Mouse (Mus musculus) liver, embryonic 13.5 days (tissue): ENCODE results near the gene Gpc2. TPM values are rescaled to one million over a fixed set of nuclear protein-coding genes. Genes with fewer than 3 reads are reported as not detected.
A peak's percentile ranks its signal among the peaks of the same experiment; 100 is the strongest.

Experiments used
- ATAC-seq: fragments of 200-750 bp; cut with Nextera tagmentation; 2 replicates; pipeline ENCODE4 v1.8.0; 2017; ENCODE audit warnings: low read depth, mild to moderate bottlenecking, moderate number of reproducible peaks, moderate library complexity
- DNase-seq: peaks from one replicate; pipeline ENCODE4 v3.0.0; 2022
- H3K27ac ChIP-seq: fragments of 300-500 bp; sonication (generic); 2 replicates; pipeline ENCODE4 v1.5.1; 2015; ENCODE audit warnings: moderate library complexity, mild to moderate bottlenecking, inconsistent platforms
- H3K27me3 ChIP-seq: fragments of 300-500 bp; sonication (generic); 2 replicates; pipeline ENCODE4 v1.6.1; 2015; ENCODE audit warnings: mild to moderate bottlenecking, inconsistent platforms
- H3K36me3 ChIP-seq: fragments of 300-500 bp; sonication (generic); 2 replicates; pipeline ENCODE4 v1.6.1; 2015; ENCODE audit warnings: mild to moderate bottlenecking, inconsistent platforms
- H3K4me1 ChIP-seq: fragments of 300-500 bp; sonication (generic); replicated peaks from 2 replicates; pipeline ENCODE4 v1.6.1; 2015; ENCODE audit warnings: inconsistent platforms
- H3K4me2 ChIP-seq: fragments of 300-500 bp; sonication (generic); 2 replicates; pipeline ENCODE4 v1.6.1; 2015; ENCODE audit warnings: inconsistent platforms, mild to moderate bottlenecking, moderate library complexity
- H3K4me3 ChIP-seq: fragments of 300-500 bp; sonication (generic); replicated peaks from 2 replicates; pipeline ENCODE4 v1.5.1; 2015; ENCODE audit warnings: mild to moderate bottlenecking, inconsistent platforms
- H3K9ac ChIP-seq: fragments of 300-500 bp; sonication (generic); 2 replicates; pipeline ENCODE4 v1.6.1; 2015; ENCODE audit warnings: mild to moderate bottlenecking, inconsistent platforms
- H3K9me3 ChIP-seq: fragments of 300-500 bp; sonication (generic); replicated peaks from 2 replicates; pipeline ENCODE4 v1.6.1; 2016; ENCODE audit warnings: inconsistent platforms
- WGBS: fragments of 180-500 bp; shearing (Covaris S2); methylation state at CpG from one replicate; pipeline ENCODE4 v1.1.7; 2015; ENCODE audit not compliant: insufficient replicate concordance; 5-methylcytosine and 5-hydroxymethylcytosine counted together
- polyA plus RNA-seq: library from polyadenylated mRNA; unstranded; fragments of >200 nt; fragmentation: Nextera tagmentation; extraction: Ambion mirVana; gene quantifications from 2 replicates; pipeline ENCODE4 v1.2.1, GENCODE M21; 2015

Gpc2 gene
- polyA plus RNA-seq, 1 experiment from 2014 or later: 0.92 TPM

GRCm38 (mm10) chr5:138275216-138276050 lies 4.4 kb downstream of the Gpc2 start:
- Histone ChIP-seq H3K36me3 (no peaks in the 10 kb centered on the region), H3K4me2 (peak overlapping the region; percentile 38), H3K9me3 (0 out of 2 replicates have a peak, but pooled peaks cover 4% of the 10 kb centered on the region), H3K4me3 (no peak overlapping the region), H3K9ac (no peak overlapping the region), H3K4me1 (peaks cover 23% of the 10 kb centered on the region), H3K27ac (no peak overlapping the region), H3K27me3 (peaks cover 63% of the 10 kb centered on the region)
- ATAC-seq (no peak), DNase-seq (no peak)
- WGBS: 41% methylated on average over 41 of the region's 41 CpGs

GRCm38 (mm10) chr5:138274186-138274585 lies 5.6 kb downstream of the Gpc2 start:
- H3K27me3 ChIP-seq: peaks cover 60% of the 10 kb centered on the region

GRCm38 (mm10) chr5:138272409-138272923 lies 7.3 kb downstream of the Gpc2 start, which contains the start of gene Gal3st4:
Gal3st4 (minus strand) TSS chr5:138272840.
- Histone ChIP-seq H3K9me3 (no peaks in the 10 kb centered on the region), H3K4me2 (no peak within 1 kb of the TSS), H3K4me3 (no peak within 1 kb of the TSS)

More at GRCm38 (mm10) chr5:138274186-138274585, 5.6 kb downstream of the Gpc2 start:
- DNase-seq: no peak
- no peak overlapping the region for H3K4me2 ChIP-seq
- 57% methylated on average over 8 of the region's 8 CpGs for WGBS
- ATAC-seq: no peak
- H3K4me3 ChIP-seq: no peak overlapping the region
- no peak overlapping the region for H3K9ac ChIP-seq
- no peaks in the 10 kb centered on the region for H3K9me3 ChIP-seq
- no peaks in the 10 kb centered on the region for H3K36me3 ChIP-seq
- H3K4me1 ChIP-seq: 0 out of 2 replicates have a peak, but pooled peaks cover 11% of the 10 kb centered on the region
- no peak overlapping the region for H3K27ac ChIP-seq

GRCm38 (mm10) chr5:138271232-138271631 lies 8.6 kb downstream of the Gpc2 start:
- H3K4me1 ChIP-seq: 0 out of 2 replicates have a peak, but pooled peaks cover 9% of the 10 kb centered on the region
- H3K4me2 ChIP-seq: no peak overlapping the region
- H3K9ac ChIP-seq: no peak overlapping the region
- H3K27ac ChIP-seq: no peak overlapping the region
- no peak for DNase-seq
- WGBS: 38% methylated on average over 3 of the region's 3 CpGs
- no peaks in the 10 kb centered on the region for H3K36me3 ChIP-seq
- H3K9me3 ChIP-seq: no peaks in the 10 kb centered on the region
- peaks cover 49% of the 10 kb centered on the region for H3K27me3 ChIP-seq
- H3K4me3 ChIP-seq: no peak overlapping the region
- no peak for ATAC-seq

More at GRCm38 (mm10) chr5:138272409-138272923, 7.3 kb downstream of the Gpc2 start, which contains the start of gene Gal3st4:
- H3K27me3 ChIP-seq: peaks cover 49% of the 10 kb centered on the region
- H3K4me1 ChIP-seq: 0 out of 2 replicates have a peak, but pooled peaks cover 9% of the 10 kb centered on the region
- H3K27ac ChIP-seq: no peak within 1 kb of the TSS
- no peaks in the 10 kb centered on the region for H3K36me3 ChIP-seq
- DNase-seq (no peak), ATAC-seq (no peak)
- 14% methylated on average over 12 of the region's 12 CpGs for WGBS
- no peak within 1 kb of the TSS for H3K9ac ChIP-seq

GRCm38 (mm10) chr5:138268980-138269379 lies 10.8 kb downstream of the Gpc2 start:
- DNase-seq: no peak
- H3K4me2 ChIP-seq: no peak overlapping the region
- peaks cover 37% of the 10 kb centered on the region for H3K27me3 ChIP-seq
- H3K4me3 ChIP-seq: no peak overlapping the region
- H3K36me3 ChIP-seq: no peaks in the 10 kb centered on the region; the same call in 1 of the 2 replicates
- ATAC-seq: no peak
- H3K9me3 ChIP-seq: no peaks in the 10 kb centered on the region
- peaks cover 11% of the 10 kb centered on the region for H3K4me1 ChIP-seq
- H3K9ac ChIP-seq: no peak overlapping the region
- no peak overlapping the region for H3K27ac ChIP-seq
- WGBS: 64% methylated on average over 4 of the region's 4 CpGs

- Histone ChIP-seq H3K27me3 (peaks cover 20% of the 10 kb centered on the region), H3K27ac (no peak overlapping the region), H3K4me1 (peaks cover 24% of the 10 kb centered on the region), H3K36me3 (no peaks in the 10 kb centered on the region; the same call in 1 of the 2 replicates), H3K9me3 (no peaks in the 10 kb centered on the region), H3K4me3 (no peak overlapping the region), H3K4me2 (no peak overlapping the region), H3K9ac (no peak overlapping the region)
- DNase-seq (no peak), ATAC-seq (no peak)
- WGBS: 74% methylated on average over 3 of the region's 3 CpGs
Measured at GRCm38 (mm10) chr5:138267114-138267513, 12.7 kb downstream of the Gpc2 start.

- DNase-seq: no peak
- Histone ChIP-seq H3K4me2 (no peak overlapping the region), H3K4me3 (no peak overlapping the region), H3K4me1 (peaks cover 38% of the 10 kb centered on the region), H3K9ac (no peak overlapping the region), H3K36me3 (peaks cover 13% of the 10 kb centered on the region), H3K27me3 (peaks cover 6% of the 10 kb centered on the region), H3K27ac (no peak overlapping the region), H3K9me3 (no peaks in the 10 kb centered on the region)
- ATAC-seq: no peak
- 83% methylated on average over 4 of the region's 4 CpGs for WGBS
Measured at GRCm38 (mm10) chr5:138265712-138266111, 14.1 kb downstream of the Gpc2 start.

GRCm38 (mm10) chr5:138264207-138264578 lies 15.6 kb downstream of the Gpc2 start:
- H3K36me3 ChIP-seq: peaks cover 28% of the 10 kb centered on the region
- DNase-seq (no peak), ATAC-seq (no peak)
- peak overlapping the region; percentile 97 for H3K4me2 ChIP-seq
- peak overlapping the region; percentile 90 for H3K4me3 ChIP-seq
- H3K27ac ChIP-seq: peak overlapping the region; percentile 70; the same call in 1 of the 2 replicates
- no peaks in the 10 kb centered on the region for H3K27me3 ChIP-seq
- no peaks in the 10 kb centered on the region for H3K9me3 ChIP-seq
- peak overlapping the region; percentile 94 for H3K9ac ChIP-seq
- 12% methylated on average over 6 of the region's 6 CpGs for WGBS
- H3K4me1 ChIP-seq: peaks cover 53% of the 10 kb centered on the region

- H3K27ac ChIP-seq: peak within 1 kb of the TSS; percentile 88
- H3K9me3 ChIP-seq: no peaks in the 10 kb centered on the region
- H3K4me3 ChIP-seq: peak within 1 kb of the TSS; percentile 90
- peaks cover 35% of the 10 kb centered on the region for H3K36me3 ChIP-seq
- WGBS: 0% methylated on average over 65 of the region's 71 CpGs
- peaks cover 60% of the 10 kb centered on the region for H3K4me1 ChIP-seq
- H3K27me3 ChIP-seq: no peaks in the 10 kb centered on the region
- ATAC-seq (peak; percentile 84), DNase-seq (peak; percentile 83)
- peak within 1 kb of the TSS; percentile 94 for H3K9ac ChIP-seq
- H3K4me2 ChIP-seq: peak within 1 kb of the TSS; percentile 97
Measured at GRCm38 (mm10) chr5:138263260-138264206, 16.3 kb downstream of the Gpc2 start, which contains the start of gene BC037034. BC037034 (minus strand) TSS chr5:138264033.

- ATAC-seq: no peak
- H3K36me3 ChIP-seq: peaks cover 42% of the 10 kb centered on the region
- peak overlapping the region; percentile 97 for H3K4me2 ChIP-seq
- H3K27ac ChIP-seq: peak overlapping the region; percentile 88
- DNase-seq: no peak
- no peaks in the 10 kb centered on the region for H3K9me3 ChIP-seq
- peak overlapping the region; percentile 94 for H3K9ac ChIP-seq
- H3K4me3 ChIP-seq: peak overlapping the region; percentile 90
- 36% methylated on average over 18 of the region's 18 CpGs for WGBS
- H3K4me1 ChIP-seq: peaks cover 68% of the 10 kb centered on the region
- no peaks in the 10 kb centered on the region for H3K27me3 ChIP-seq
Measured at GRCm38 (mm10) chr5:138262582-138263240, 17.1 kb downstream of the Gpc2 start.
